In the genomic region with DNA sequence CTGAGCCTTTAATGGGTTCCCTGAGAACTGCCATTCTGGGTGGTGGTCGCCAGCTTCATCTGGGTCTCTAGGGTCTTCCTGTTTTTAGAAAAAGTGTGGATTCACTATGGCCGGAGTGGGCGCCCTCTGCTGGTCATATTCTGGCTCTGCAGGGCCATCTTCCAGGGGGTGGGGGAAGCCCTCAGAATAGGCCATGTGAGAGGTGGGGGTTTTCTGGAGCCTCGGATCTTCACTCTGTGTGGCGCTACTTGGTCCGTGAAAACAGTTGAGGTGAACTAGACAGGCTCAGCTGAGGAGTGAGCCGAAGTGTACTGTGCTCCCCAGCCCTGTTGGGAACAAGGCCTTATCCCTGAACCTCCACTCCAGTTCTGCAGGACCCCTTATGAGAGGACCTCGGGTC, we compare ENCODE assay signal across 8 mouse cellular contexts. TPM values are rescaled to one million over a fixed set of nuclear protein-coding genes. Genes with fewer than 3 reads are reported as not detected.
DNase-seq lines count a peak whose midpoint lies in the region; ATAC-seq and TF ChIP-seq lines count a peak whose summit lies in the region.

No protein-coding gene starts in this region.

- peak; percentile 90 for TF ChIP-seq CTCF in hindbrain, postnatal 0 days (IDR thresholded peaks at IDR 0.05; ENCODE audit: low read depth)
- TF ChIP-seq CTCF in olfactory bulb, adult 2 months (IDR thresholded peaks at IDR 0.05; ENCODE audit: insufficient read depth, low read depth, low read length): peak; percentile 93

- DNase-seq in heart, embryonic 10.5 days (ENCODE audit: low spot score): no peak
- DNase-seq in heart, postnatal 25 days (ENCODE audit: low spot score): no peak
- DNase-seq in T-cell, adult 2 months (ENCODE audit: low spot score): peak; percentile 52
- DNase-seq in hindbrain, postnatal 0 days (ENCODE audit: low spot score): peak; percentile 84
- no peak for DNase-seq in right cerebral cortex, adult 2 months (ENCODE audit: low spot score in 2 of 2)

- WGBS in heart, embryonic 10.5 days: 3% methylated on average over 8 of the region's 8 CpGs
- 3% methylated on average over 8 of the region's 8 CpGs for WGBS in embryonic facial prominence, embryonic 12.5 days
- WGBS in hindbrain, postnatal 0 days: 4% methylated on average over 8 of the region's 8 CpGs
- WGBS in lung, embryonic 16.5 days: 3% methylated on average over 8 of the region's 8 CpGs
- 6% methylated on average over 8 of the region's 8 CpGs for WGBS in olfactory bulb, adult 2 months

- peaks cover 56% of the 10 kb centered on the region for H3K27me3 ChIP-seq in heart, embryonic 10.5 days (ENCODE audit: insufficient read depth, poor library complexity, severe bottlenecking)
- H3K27me3 ChIP-seq in embryonic facial prominence, embryonic 12.5 days: peaks cover 8% of the 10 kb centered on the region
- H3K27me3 ChIP-seq in hindbrain, postnatal 0 days (ENCODE audit: insufficient read depth, low read length): no peaks in the 10 kb centered on the region
- H3K27me3 ChIP-seq in lung, embryonic 16.5 days (ENCODE audit: control insufficient read depth, insufficient read depth, low read depth, low read length): peaks cover 5% of the 10 kb centered on the region; the same call in 1 of the 2 replicates

- H3K27ac ChIP-seq in heart, embryonic 10.5 days: peak overlapping the region; percentile 69; the same call in 1 of the 2 replicates
- H3K27ac ChIP-seq in embryonic facial prominence, embryonic 12.5 days: 0 out of 2 replicates have a peak overlapping the region, but pooled peaks have one; percentile 51
- peak overlapping the region; percentile 45; the same call in 1 of the 2 replicates for H3K27ac ChIP-seq in hindbrain, postnatal 0 days
- H3K27ac ChIP-seq in lung, embryonic 16.5 days (ENCODE audit: low read length): no peak overlapping the region
- no peak overlapping the region for H3K27ac ChIP-seq in olfactory bulb, adult 2 months (ENCODE audit: insufficient read depth, low read depth, low read length)

- intact Hi-C loops in heart, postnatal 25 days (cut with DNase I): loop anchor here (10.0 kb wide), 1 partner anchor 325 kb away; no protein-coding TSS in a partner anchor

- H3K4me2 ChIP-seq in embryonic facial prominence, embryonic 12.5 days (replicated peaks): peak overlapping the region; percentile 45
- peak overlapping the region; percentile 10 for H3K4me2 ChIP-seq in hindbrain, postnatal 0 days (ENCODE audit: low read depth, low read length)
- H3K4me2 ChIP-seq in lung, embryonic 16.5 days (ENCODE audit: low read depth, low read length): peak overlapping the region; percentile 37

- 0 out of 2 replicates have a peak, but pooled peaks have one; percentile 29 for ATAC-seq in embryonic facial prominence, embryonic 12.5 days (ENCODE audit: insufficient number of reproducible peaks, insufficient read depth, low FRiP score, low TSS enrichment)
- ATAC-seq in hindbrain, postnatal 0 days: peak; percentile 59; the same call in 1 of the 2 replicates
- ATAC-seq in lung, embryonic 16.5 days (ENCODE audit: low read depth): no peak; the same call in 1 of the 2 replicates

- no peaks in the 10 kb centered on the region for H3K36me3 ChIP-seq in heart, embryonic 10.5 days
- H3K36me3 ChIP-seq in embryonic facial prominence, embryonic 12.5 days: no peaks in the 10 kb centered on the region
- H3K36me3 ChIP-seq in hindbrain, postnatal 0 days (ENCODE audit: insufficient read depth, low read length): no peaks in the 10 kb centered on the region
- H3K36me3 ChIP-seq in lung, embryonic 16.5 days (ENCODE audit: control insufficient read depth, insufficient read depth, low read length): no peaks in the 10 kb centered on the region

- TF ChIP-seq POLR2A in olfactory bulb, adult 2 months (IDR thresholded peaks at IDR 0.05; ENCODE audit: insufficient read depth, low read depth, low read length): no peak

- peaks cover 42% of the 10 kb centered on the region for H3K4me1 ChIP-seq in heart, embryonic 10.5 days
- peaks cover 42% of the 10 kb centered on the region for H3K4me1 ChIP-seq in embryonic facial prominence, embryonic 12.5 days
- peaks cover 29% of the 10 kb centered on the region for H3K4me1 ChIP-seq in hindbrain, postnatal 0 days (ENCODE audit: insufficient read depth, low read length)
- H3K4me1 ChIP-seq in lung, embryonic 16.5 days (replicated peaks; ENCODE audit: control insufficient read depth, insufficient read depth, low read length): peaks cover 10% of the 10 kb centered on the region
- H3K4me1 ChIP-seq in olfactory bulb, adult 2 months (ENCODE audit: control insufficient read depth, insufficient read depth, low read length): peaks cover 50% of the 10 kb centered on the region

- H3K9ac ChIP-seq in embryonic facial prominence, embryonic 12.5 days: peak overlapping the region; percentile 34; the same call in 1 of the 2 replicates
- H3K9ac ChIP-seq in hindbrain, postnatal 0 days (replicated peaks; ENCODE audit: low read length): 0 out of 2 replicates have a peak overlapping the region, but pooled peaks have one; percentile 24
- H3K9ac ChIP-seq in lung, embryonic 16.5 days (ENCODE audit: low read length): peak overlapping the region; percentile 36; the same call in 1 of the 2 replicates

- peak overlapping the region; percentile 45 for H3K4me3 ChIP-seq in heart, embryonic 10.5 days
- H3K4me3 ChIP-seq in embryonic facial prominence, embryonic 12.5 days: peak overlapping the region; percentile 29; the same call in 1 of the 2 replicates
- H3K4me3 ChIP-seq in hindbrain, postnatal 0 days (ENCODE audit: low read length): no peak overlapping the region
- no peak overlapping the region for H3K4me3 ChIP-seq in lung, embryonic 16.5 days (ENCODE audit: low read length)
- H3K4me3 ChIP-seq in olfactory bulb, adult 2 months (ENCODE audit: insufficient read depth, low read depth, low read length): no peak overlapping the region

- H3K9me3 ChIP-seq in heart, embryonic 10.5 days: no peaks in the 10 kb centered on the region
- no peaks in the 10 kb centered on the region for H3K9me3 ChIP-seq in embryonic facial prominence, embryonic 12.5 days
- no peaks in the 10 kb centered on the region for H3K9me3 ChIP-seq in hindbrain, postnatal 0 days (ENCODE audit: low read length)
- H3K9me3 ChIP-seq in lung, embryonic 16.5 days (ENCODE audit: control insufficient read depth, low read length): no peaks in the 10 kb centered on the region

RNA-seq across cellular contexts. Expression of a gene that starts 6.7 kb away (rescaled TPM):
- 3.3 and 3.9 TPM in 2 replicates for polyA plus RNA-seq in heart, embryonic 10.5 days (2016; fragmentation: Nextera tagmentation; extraction: Ambion mirVana)
- 100 to 1,000 TPM; 325 TPM for total RNA-seq in heart, postnatal 25 days (2021)
- polyA plus RNA-seq in embryonic facial prominence, embryonic 12.5 days (2016; fragmentation: Nextera tagmentation; extraction: Ambion mirVana): 9.6 and 9.9 TPM in 2 replicates
- total RNA-seq in hindbrain, postnatal 0 days (2014; rRNA removed): 33.5 and 38.4 TPM in 2 replicates
- 19.6 and 20.1 TPM in 2 replicates for polyA plus RNA-seq in hindbrain, postnatal 0 days (2015; fragmentation: Nextera tagmentation; extraction: Ambion mirVana)
- 2.2 and 2.9 TPM in 2 replicates for polyA plus RNA-seq in lung, embryonic 16.5 days (2015; fragmentation: Nextera tagmentation; extraction: Ambion mirVana)
- polyA plus RNA-seq in olfactory bulb, adult 2 months (2012; ENCODE audit: insufficient read depth, insufficient read length, low replicate concordance, missing spikeins): not detected in 2 replicates

RNA-seq across cellular contexts. Expression of a gene that starts 8.3 kb away (rescaled TPM):
- 1.4 TPM in 1 of 2 replicates, not detected in the other for polyA plus RNA-seq in heart, embryonic 10.5 days (2016; fragmentation: Nextera tagmentation; extraction: Ambion mirVana)
- not detected for total RNA-seq in heart, postnatal 25 days (2021)
- 3.6 and 4.7 TPM in 2 replicates for polyA plus RNA-seq in embryonic facial prominence, embryonic 12.5 days (2016; fragmentation: Nextera tagmentation; extraction: Ambion mirVana)
- 270 and 290 TPM in 2 replicates for total RNA-seq in hindbrain, postnatal 0 days (2014; rRNA removed)
- 179 and 202 TPM in 2 replicates for polyA plus RNA-seq in hindbrain, postnatal 0 days (2015; fragmentation: Nextera tagmentation; extraction: Ambion mirVana)
- polyA plus RNA-seq in lung, embryonic 16.5 days (2015; fragmentation: Nextera tagmentation; extraction: Ambion mirVana): 2.6 and 2.8 TPM in 2 replicates
- not detected in 2 replicates for polyA plus RNA-seq in olfactory bulb, adult 2 months (2012; ENCODE audit: insufficient read depth, insufficient read length, low replicate concordance, missing spikeins)

RNA-seq across cellular contexts. Expression of a gene that starts 24.8 kb away (rescaled TPM):
- polyA plus RNA-seq in heart, embryonic 10.5 days (2016; fragmentation: Nextera tagmentation; extraction: Ambion mirVana): 1.1 and 5.6 TPM in 2 replicates
- not detected for total RNA-seq in heart, postnatal 25 days (2021)
- polyA plus RNA-seq in embryonic facial prominence, embryonic 12.5 days (2016; fragmentation: Nextera tagmentation; extraction: Ambion mirVana): 6.3 and 7.6 TPM in 2 replicates
- total RNA-seq in hindbrain, postnatal 0 days (2014; rRNA removed): not detected in 2 replicates
- polyA plus RNA-seq in hindbrain, postnatal 0 days (2015; fragmentation: Nextera tagmentation; extraction: Ambion mirVana): 0.19 and 0.39 TPM in 2 replicates
- polyA plus RNA-seq in lung, embryonic 16.5 days (2015; fragmentation: Nextera tagmentation; extraction: Ambion mirVana): 16.3 and 17.7 TPM in 2 replicates
- not detected in 2 replicates for polyA plus RNA-seq in olfactory bulb, adult 2 months (2012; ENCODE audit: insufficient read depth, insufficient read length, low replicate concordance, missing spikeins)

RNA-seq across cellular contexts. Expression of a gene that starts 59.4 kb away (rescaled TPM):
- polyA plus RNA-seq in heart, embryonic 10.5 days (2016; fragmentation: Nextera tagmentation; extraction: Ambion mirVana): 19.9 and 20.1 TPM in 2 replicates
- 10 to 100 TPM; 12.9 to 14.1 TPM for total RNA-seq in heart, postnatal 25 days (2021)
- 27.9 and 28.7 TPM in 2 replicates for polyA plus RNA-seq in embryonic facial prominence, embryonic 12.5 days (2016; fragmentation: Nextera tagmentation; extraction: Ambion mirVana)
- 35.9 and 36.8 TPM in 2 replicates for total RNA-seq in hindbrain, postnatal 0 days (2014; rRNA removed)
- polyA plus RNA-seq in hindbrain, postnatal 0 days (2015; fragmentation: Nextera tagmentation; extraction: Ambion mirVana): 16.2 and 16.9 TPM in 2 replicates
- polyA plus RNA-seq in lung, embryonic 16.5 days (2015; fragmentation: Nextera tagmentation; extraction: Ambion mirVana): 15.4 and 15.8 TPM in 2 replicates
- not detected in 2 replicates for polyA plus RNA-seq in olfactory bulb, adult 2 months (2012; ENCODE audit: insufficient read depth, insufficient read length, low replicate concordance, missing spikeins)

RNA-seq across cellular contexts. Expression of a gene that starts 59.4 kb away (rescaled TPM):
- polyA plus RNA-seq in heart, embryonic 10.5 days (2016; fragmentation: Nextera tagmentation; extraction: Ambion mirVana): 75.8 and 84.8 TPM in 2 replicates
- 10 to 100 TPM; 26.9 to 30.0 TPM for total RNA-seq in heart, postnatal 25 days (2021)
- polyA plus RNA-seq in embryonic facial prominence, embryonic 12.5 days (2016; fragmentation: Nextera tagmentation; extraction: Ambion mirVana): 90.2 and 91.4 TPM in 2 replicates
- 56.0 and 79.6 TPM in 2 replicates for total RNA-seq in hindbrain, postnatal 0 days (2014; rRNA removed)
- polyA plus RNA-seq in hindbrain, postnatal 0 days (2015; fragmentation: Nextera tagmentation; extraction: Ambion mirVana): 101 and 102 TPM in 2 replicates
- 58.5 and 61.2 TPM in 2 replicates for polyA plus RNA-seq in lung, embryonic 16.5 days (2015; fragmentation: Nextera tagmentation; extraction: Ambion mirVana)
- polyA plus RNA-seq in olfactory bulb, adult 2 months (2012; ENCODE audit: insufficient read depth, insufficient read length, low replicate concordance, missing spikeins): not detected in 2 replicates

Comparison
In these comparisons a context has a peak if more than half of its experiments do, and no peak if none do; other contexts are left out.
1. DNase-seq: peak in T-cell, adult 2 months (single experiment) and hindbrain, postnatal 0 days (single experiment); none in heart, embryonic 10.5 days (single experiment), heart, postnatal 25 days (single experiment) and right cerebral cortex, adult 2 months (0 of 2).
2. H3K27ac ChIP-seq: peak in heart, embryonic 10.5 days (single experiment), embryonic facial prominence, embryonic 12.5 days (single experiment) and hindbrain, postnatal 0 days (single experiment); none in lung, embryonic 16.5 days (single experiment) and olfactory bulb, adult 2 months (single experiment).
3. H3K4me3 ChIP-seq: peak in heart, embryonic 10.5 days (single experiment) and embryonic facial prominence, embryonic 12.5 days (single experiment); none in hindbrain, postnatal 0 days (single experiment), lung, embryonic 16.5 days (single experiment) and olfactory bulb, adult 2 months (single experiment).
4. Peak in every context shown above with its lines, with median percentiles within 50 percentile points of each other: H3K4me2 ChIP-seq and H3K9ac ChIP-seq.